Mouse (Mus musculus) Muller cell, postnatal 12 days (primary cell): Measurements from ENCODE around the gene Slc11a2.

Experiments
- DNase-seq: peaks from one replicate; pipeline ENCODE4 v3.0.0-alpha.2; 2015; ENCODE audit errors: inconsistent ontology term

Slc11a2 gene

DNA sequence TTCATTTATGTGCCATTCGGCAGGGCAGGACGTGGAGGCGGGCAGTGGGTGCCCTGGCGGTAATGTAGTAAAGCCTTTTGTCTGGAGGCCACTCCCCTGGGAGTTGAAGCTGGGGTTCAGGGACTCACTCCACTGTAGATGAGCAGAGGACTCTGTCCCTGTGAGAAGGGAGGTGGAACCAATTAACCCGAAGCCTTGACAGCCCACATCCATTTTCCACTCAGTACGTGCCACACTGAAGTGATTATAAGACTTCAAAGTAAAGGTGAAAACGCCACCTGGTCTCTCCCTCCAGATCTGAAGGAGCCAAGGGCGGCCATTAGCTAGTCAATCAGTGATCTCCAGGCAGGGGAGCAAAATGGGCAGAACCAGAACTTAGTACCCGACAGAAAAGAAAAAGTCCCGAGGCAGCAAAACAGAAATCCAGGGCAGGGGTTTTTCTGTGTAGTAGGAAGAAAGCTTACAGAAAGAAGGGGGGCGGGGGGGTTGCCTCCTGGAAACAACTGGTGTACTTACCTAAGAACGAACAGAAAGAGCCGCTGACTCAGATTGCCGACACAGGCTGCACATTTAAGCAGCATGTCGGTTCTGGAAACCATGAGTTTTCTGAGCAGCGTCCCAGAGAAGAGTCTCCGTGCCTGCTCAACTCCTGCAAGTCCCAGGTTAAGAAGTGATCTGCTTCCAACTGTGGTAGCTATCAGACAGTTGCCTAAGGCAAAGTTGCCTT lies at the start of gene Slc11a2:
TSS of gene Slc11a2 (minus strand) at position 677 of the 727 bp plus-strand sequence.
- no peak for DNase-seq

DNA sequence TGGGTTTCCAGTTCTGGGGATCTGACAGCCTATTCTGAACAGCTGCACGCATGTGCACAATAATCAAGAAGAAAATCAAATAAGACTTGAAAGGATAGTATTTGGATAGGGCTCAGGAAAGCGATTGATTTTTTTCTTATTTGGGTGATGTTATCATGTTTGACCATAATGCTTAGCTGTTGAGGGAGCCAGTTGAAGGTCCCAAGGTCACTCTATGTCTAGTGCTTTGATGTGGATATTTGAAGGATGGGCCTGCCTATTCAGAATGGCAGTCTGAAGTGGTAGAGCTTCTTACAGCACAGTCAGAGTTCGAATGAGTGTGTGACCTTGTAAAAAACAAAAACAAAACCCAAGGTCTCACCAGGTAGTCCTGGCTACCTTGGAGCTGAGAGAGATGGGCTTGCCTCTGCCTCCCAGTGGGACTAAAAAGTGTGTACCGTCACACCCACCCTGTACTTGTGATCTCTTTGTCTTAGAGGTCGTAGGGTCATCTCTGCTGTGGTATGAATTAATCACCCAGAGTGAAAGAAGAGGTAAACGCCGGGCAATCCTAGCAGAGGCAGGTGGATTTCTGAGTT lies 49.1 kb upstream of the Slc11a2 start:
- no peak for DNase-seq

DNA sequence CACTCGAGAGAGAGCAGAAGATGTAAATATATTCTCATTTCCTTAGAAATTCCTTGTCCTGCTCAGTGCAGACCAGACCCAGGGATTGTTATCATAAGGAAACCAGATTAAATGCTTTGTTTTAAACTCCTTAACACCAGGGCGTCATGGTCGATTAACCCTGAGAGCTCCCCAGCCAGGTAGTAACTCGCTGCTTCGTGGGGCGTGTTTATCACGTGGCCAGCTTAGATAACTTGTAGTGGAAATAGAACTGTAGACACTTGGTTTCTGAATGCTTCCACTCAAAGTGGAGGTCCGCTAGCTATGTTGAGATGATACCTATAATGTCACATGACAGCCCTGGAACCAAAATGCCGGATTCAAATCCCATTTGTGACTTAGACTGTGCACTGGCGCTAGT lies 45.2 kb upstream of the Slc11a2 start:
- no peak for DNase-seq

DNA sequence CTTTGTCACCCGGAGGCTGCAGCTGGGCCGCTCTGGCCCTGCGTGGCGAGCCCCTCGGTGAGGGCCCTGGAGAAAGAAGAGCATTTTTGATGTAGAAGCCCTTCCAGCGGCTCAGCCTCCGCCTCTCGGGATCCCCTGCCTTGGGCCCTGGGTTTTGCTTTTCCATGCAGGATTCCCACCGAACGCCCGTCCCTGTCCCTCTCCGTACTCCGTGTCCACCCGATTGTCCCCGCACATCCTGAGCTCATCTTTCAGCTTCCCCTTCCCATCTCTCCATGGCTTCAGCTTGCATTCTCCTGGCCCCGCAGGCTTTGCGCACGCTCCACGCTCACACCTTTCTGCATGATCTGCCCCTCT lies 44.3 kb upstream of the Slc11a2 start:
- DNase-seq, result no peak

DNA sequence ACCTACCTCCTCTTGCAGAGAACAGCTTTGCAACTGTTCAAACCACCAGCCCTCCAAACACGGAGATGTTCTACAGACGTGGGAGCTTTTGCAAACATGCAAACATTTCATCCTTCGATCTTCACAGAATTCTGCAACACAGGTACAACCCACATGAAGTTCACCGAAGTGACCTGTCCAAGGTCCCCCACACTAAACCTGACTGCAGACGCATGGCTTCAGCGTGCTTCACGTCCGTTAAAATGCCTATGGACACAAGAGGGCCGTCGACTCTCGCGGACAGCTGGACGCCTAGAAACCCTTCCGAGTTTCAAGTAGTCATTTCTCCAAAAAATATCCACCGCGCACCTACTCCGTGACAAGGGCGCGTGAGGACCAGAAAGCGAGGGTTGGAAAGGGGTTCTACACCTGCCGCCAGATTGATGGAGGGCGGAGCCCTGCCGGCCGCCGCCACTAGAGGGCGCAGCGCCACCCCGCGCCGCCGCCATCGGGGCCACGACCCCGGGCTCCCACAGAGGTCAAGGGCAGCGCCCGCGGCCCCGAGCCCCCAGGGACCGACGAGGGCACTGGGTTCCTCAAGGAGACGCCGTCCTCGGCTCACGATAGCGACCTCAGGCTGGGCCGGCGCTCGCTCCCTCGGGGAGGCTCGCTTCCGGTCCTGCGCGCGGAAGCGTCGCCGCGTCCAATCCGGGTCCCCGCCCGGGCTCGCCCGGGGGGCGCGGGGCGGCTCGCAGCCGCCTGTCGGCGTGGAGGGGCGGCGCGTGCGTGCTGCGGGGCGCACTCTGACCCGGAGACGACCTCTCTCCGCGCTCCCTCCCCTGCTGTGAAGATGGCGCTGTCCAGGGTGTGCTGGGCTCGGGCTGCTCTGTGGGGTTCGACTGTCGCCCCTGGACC lies 43.7 kb upstream of the Slc11a2 start, which contains the start of gene Letmd1:
TSS of gene Letmd1 (plus strand) at position 729 of the 894 bp plus-strand sequence.
- peak; percentile 92 for DNase-seq

DNA sequence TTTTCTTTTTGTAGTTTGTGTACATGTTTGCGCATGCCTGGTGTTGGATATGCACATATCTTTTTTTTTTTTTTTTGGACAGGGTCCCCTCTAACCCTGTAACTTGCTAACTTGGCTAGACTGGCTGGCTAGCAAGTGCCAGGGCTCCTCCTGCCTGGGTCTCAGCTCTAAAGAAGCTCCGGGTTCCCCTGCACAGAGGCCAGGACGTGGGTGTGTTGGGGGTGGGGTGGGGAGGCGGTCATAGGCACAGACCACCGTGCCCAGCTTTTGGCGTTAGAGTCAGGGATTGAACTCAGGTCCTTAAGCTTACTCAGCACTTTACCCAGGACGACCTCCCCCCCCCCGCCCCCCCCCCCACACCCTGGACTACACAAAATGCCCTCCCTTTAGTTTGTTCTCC lies 42.9 kb upstream of the Slc11a2 start:
- DNase-seq, result no peak

DNA sequence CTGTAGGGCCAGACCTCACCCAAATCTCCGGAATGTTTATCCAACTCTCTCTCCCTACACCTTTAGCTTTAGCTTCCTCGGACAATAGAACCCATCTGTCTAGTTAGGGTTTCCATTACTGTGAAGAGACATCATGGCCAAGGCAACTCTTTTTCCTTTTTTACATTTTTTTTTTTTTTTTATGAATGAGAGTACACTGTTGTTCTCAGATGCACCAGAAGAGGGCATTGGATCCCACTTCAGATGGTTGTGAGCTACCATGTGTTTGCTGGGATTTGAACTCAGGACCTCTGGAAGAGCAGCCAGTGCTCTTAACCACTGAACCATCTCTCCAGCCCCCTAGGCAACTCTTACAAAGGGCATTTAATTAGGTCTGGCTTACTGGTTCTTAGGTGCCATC lies 40.6 kb upstream of the Slc11a2 start:
- DNase-seq, result no peak

DNA sequence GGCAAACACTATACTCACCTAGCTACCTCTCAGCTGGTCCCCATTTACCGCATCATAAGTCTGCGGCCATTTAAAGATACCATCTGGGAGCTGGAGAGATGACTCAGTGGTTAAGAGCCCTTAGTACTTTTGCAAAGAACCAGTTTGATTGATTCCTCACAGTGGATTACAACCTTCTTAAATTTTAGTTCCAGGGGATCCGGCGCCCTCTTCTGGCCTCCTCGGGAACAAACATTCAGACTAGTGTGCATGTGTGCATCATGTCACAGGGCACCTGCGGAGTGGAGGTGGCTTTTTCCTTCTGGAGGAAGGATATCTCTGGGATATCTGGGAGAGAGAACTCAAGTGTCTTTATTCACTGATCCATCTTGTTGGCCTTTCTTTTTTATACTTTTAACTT lies 38.8 kb upstream of the Slc11a2 start:
- peak; percentile 57 for DNase-seq

DNA sequence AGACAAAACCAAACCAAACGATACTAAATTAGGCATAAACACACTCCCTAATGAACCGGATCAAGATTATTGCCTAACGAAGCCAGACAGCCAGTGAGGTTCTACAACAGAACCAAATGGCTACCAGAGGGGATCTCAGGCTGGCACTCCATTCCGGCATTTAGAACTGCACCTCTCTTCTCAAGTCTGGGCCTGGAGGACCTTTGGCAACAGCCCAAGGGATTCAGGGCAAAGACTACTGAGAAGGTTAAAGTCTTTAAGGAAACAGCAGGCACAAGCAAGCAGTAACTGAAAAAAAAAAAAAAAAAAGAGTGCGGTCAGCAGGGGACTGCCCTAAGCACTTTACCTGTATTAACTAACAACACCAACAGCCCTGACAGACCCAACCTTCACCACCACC lies 37.2 kb upstream of the Slc11a2 start:
- DNase-seq, result no peak

DNA sequence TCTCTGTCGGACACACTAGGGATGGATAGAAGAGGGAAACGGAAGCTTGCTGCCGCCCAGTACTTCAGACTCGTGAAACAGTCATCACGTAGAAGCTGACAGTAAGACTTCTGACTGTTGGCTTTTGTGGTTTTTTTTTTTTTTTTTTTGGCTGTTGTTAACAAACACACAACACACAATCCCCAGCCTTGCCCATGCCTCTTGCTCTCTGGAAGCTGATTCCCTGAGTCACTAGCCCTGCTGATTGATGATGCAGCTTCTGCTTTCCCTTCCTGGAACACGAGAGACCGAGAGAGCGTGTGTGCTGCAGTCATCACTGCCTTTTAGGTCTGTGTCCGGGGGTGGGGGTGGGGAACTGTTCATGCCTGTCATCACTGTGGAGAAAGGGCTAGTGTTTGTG lies 36.8 kb upstream of the Slc11a2 start:
- DNase-seq, result peak; percentile 89

DNA sequence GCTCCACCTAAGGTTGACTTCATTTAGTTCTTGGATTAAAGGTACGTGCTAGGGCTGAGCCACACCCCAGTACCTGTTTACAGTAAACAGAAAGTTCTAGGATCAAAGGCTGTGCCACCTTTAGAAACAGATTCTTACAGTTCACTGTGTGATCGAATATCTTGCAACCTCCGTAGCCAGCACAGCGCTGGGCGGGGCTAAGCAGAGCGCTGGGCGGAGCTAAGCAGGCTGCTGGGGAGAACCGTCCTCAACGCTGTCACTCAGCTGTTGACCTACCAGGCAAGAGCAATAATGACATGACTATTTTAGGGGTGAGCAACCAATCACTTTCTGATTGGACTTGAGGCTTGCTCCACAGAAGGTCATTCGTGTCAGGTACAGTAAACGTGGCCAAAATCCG lies 36.1 kb upstream of the Slc11a2 start:
- DNase-seq, result no peak

DNA sequence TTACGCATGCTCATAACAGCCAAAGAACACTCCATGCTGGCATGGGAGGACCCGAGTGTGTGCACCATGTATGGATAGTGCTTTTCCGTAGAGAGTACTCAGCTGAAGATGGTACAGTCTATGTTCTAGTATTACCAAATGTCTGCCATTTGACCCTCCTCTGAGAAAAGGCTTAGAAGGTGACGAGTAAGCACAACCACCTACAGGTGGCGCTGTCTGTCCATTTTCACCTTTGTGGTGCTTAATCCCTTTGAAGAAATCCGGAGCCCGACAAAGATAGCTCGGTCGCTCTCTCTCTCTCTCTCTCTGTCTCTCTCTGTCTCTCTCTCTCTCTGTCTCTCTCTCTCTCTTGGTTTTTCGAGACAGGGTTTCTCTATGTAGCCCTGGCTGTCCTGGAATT lies 33.2 kb upstream of the Slc11a2 start:
- DNase-seq, result peak; percentile 46

DNA sequence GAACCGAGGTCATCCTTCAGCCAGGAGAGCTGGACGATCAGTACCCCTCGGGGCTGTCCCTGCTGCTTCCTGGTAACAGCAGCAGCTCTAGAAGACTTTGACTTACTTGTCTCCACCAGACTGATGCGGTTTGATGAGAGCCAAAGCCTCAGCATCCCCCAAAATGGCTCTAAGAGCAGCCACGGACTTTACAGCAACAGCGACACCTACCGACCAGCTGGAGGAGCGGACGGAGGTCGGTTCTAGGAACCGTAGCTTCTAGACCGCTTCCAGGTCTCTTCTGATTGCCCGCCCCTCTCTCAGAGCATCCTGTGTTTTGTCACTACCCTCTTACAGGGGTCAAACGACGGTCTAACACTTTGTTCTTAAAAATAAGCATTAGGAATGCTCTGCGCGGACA lies 32.5 kb upstream of the Slc11a2 start:
- peak; percentile 63 for DNase-seq

DNA sequence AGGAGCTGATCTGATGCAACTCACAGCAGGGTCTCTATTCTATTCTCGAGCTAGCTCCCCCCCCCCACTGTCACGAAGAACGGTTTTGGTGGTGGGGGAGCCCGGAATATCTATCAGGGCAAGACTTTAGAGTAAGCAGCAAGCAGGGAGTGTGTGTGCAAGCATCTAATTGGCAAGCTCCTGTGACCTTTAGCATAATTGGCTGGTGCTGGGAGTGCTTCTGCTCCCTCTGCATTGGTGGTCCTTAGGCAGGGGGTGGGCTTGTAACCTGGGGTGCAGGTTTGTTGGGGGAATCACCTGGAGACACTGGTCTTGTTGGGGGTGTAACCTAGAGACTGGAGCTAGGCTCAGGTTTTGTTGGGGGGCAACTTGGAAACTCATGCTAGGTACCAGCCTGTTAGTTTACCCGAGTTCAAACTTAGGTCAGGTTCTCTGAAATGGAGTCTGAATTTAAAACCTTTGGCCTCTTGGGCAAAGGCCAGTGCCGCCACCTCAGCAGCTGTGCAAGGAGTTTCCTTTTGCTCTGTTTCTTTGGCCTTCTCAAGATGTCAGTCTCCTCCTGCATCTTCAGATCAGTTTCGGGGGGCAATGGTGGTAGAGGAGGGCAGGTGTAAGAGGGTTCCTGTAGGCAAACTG lies 31.6 kb upstream of the Slc11a2 start:
- no peak for DNase-seq

DNA sequence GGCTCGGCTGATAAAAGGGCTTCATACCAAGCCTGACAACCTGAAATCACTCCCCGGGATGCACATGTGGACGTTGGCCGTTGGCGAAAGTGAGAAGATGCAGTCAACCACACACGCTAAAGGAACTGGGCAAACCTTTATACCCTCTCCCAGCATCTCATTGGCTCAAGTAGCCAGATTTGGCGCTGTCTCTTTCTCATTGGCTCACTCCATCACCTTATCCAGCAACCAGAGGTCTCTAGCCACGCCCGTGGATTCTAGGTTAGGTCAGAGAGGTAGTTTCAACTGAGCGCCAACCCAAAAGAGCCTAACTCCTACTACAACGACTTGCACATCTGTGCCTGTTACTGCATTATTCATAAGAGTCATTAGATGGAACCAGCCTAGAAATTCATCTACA lies 27.6 kb upstream of the Slc11a2 start:
- no peak for DNase-seq

DNA sequence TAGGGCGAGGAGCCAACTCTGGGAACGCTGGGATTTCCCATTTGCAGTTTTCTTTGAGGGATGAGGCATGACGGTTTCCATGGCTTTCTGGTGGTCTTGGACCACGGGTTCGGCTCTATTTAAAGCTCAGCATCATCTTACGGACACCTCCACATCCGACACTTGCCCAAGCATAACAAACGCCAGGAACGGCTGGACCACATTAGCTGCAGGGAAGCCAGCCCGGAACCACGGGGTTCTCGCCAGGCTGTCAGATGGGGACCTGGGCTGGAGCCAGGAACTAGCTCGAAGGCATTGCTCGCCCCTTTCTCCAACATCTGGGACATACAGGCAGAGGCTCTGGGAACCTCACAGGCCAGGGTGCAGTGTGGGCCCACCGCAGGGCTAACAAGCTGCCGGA lies 26.4 kb upstream of the Slc11a2 start:
- peak; percentile 26 for DNase-seq

DNA sequence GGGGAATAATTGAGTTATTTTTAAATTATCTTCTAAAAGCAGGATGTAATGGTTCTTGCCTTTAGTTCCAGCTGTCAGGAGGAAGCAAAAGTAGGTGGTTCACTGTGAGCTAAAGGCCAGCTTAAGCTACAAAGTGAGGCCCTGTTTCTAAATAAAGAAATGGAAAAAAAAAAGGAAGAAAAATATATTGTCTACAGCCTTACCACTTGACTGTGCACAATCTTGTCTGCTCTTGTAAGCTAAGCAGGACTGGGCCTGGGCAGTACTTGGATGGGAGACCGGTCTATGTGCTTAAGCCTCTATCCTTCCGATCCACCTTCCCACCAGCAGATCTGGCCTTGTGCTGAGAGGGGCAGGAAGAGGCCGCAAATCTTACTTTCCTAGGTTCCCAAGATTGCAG lies 24.6 kb upstream of the Slc11a2 start:
- DNase-seq, result no peak

DNA sequence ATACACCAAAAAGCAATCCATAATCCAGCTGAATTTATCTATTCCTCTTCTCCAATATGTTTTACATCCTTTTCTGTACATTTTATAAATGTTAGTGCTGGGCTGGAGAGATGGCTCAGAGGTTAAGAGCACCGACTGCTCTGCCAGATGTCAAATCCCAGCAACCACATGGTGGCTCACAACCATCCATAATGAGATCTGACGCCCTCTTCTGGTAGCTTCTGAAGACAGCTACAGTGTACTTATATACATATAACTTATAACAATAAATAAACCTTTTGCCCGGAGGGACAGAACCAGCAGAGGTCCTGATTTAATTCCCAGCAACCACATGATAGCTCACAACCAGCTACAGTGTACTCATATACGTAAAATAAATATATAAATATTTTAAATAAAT lies 23.7 kb upstream of the Slc11a2 start:
- DNase-seq, result no peak

DNA sequence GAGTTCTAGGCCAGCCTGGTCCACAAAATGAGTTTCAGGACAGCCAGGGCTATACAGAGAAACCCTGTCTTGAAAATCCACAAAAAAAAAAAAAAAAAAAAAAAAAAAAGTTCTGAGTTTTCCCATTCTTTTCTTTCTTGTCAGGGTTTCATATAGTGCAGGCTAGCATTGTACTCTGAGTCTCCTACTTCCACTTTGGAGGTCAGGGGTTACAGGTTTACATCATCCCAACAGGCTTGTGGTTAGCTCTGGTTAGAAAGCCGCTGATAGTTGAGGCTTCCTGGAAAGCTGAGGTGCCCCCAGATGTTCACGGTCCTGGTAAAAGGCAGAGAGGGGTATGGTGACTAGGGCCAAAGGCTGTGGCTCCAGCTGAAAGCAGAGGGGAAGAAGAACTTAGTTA lies 22.0 kb upstream of the Slc11a2 start:
- DNase-seq, result no peak

DNA sequence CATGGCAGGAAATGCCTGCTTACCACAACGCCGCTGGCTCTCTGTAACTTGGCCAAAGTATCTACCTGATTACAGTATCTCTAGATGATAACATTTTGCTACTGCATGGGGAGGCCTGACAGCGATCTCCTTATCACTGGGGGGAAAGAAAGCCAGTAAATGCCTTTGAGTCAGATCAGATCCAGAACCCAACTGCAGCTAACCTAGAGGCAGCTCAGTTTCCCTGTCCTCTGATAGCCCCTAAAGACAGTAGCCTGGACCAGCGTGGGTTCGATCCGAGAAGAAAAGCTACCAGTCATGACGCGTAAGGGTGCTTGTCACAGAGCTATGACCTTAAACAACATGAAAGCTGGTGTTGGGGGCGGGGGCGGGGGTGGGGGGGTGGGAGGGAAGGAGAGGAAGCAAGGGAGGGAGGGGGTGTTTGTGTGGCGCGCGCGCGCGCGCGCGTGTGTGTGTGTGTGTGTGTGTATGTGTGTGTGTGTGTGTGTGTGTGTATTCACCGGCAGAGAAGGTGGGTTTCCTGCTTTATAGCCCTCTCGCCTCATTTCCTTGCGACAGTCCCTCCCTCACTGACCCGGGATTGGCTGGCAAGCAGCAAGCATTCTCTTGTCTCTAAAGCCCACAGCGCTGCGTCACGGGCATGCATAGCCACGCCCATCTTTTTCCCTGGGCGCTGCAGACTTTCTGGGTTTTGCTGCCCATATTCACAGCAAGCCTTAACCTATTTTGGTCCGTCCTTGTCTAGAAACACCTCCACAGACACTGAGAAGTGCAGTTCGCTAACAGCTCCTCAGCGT lies 18.5 kb upstream of the Slc11a2 start:
- peak; percentile 91 for DNase-seq

DNA sequence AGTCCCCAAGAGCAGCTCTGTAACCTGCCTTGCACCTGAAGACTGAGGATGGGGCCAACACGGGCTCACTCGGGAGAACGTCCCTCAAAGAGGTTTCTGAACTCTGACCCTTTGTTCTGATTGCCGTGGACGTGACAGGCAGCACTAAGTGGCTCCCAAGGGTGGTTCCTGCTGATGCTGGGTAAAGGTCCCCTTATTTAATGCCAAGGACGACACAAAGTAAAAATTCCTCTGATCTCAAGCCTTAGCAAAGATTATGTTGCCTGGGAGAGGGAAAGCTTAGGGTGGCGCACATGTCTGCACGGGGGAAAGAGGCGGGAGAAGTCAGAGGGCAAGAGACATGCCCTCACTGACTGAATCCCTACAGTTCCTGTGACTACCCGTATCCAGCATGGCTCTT lies 11.6 kb upstream of the Slc11a2 start:
- DNase-seq, result no peak
